Mouse (Mus musculus) small intestine, adult 2 months (tissue): ENCODE data around the gene Napa.

ENCODE experiments used
- CTCF ChIP-seq: fragments of 200-500 bp; IDR thresholded peaks from 2 replicates; pipeline ENCODE4 v1.5.1; 2012; ENCODE audit warnings: low read depth, mild to moderate bottlenecking, control low read depth, inconsistent platforms, low read length, moderate library complexity, mixed read lengths; ENCODE audit not compliant: insufficient replicate concordance, insufficient read length; ENCODE audit errors: extremely low read depth
- POLR2A ChIP-seq: fragments of 200-500 bp; IDR thresholded peaks from 2 replicates; pipeline ENCODE4 v1.6.1; 2012; ENCODE audit warnings: low read depth, mild to moderate bottlenecking, control low read depth, inconsistent platforms, low read length, moderate library complexity

DNA sequence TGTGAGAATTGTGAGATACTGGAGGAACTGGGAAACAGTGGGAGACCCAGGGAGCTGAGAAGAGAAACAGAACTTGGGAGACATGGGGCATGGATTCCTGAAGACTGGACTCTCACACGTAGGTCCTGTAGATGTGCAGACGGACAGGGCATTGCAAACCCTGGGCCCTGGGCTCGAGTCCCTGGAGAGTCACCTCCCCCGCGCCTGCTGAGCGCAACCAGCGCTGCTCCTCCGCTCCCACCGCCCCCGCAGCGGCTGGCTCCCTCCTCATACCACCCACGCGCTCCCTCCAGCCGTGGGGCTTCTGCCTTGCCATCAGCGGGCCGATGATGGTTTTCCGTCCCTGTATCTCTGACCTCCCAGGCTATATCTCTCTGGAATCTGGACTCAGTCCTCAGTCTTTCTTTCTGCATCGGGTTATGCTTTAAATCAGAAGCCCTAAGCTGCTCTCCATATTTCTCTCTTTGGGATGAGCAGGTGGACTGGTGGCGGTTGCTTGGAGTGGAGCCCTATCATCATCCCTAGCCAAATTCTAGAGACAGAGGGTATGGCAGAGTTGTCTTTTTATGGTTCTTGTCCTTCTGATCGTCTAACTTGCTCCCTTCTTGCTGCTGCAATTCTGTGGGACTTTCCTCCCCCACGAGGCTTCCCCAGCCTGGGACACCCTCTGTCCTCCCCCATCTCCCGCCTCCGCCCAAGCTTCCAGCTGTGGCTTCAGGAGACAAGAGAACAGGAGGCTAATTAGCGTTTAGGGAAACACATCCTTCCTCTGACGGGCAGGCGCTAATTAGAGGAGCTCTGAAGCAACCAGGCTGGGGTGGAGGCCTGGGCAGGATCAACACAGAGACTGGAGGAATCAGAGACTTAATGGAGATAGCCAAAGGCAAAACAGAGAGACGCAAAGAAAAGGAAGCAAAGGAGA lies 48.5 kb downstream of the Napa start:
- no peak for TF ChIP-seq CTCF
- no peak for TF ChIP-seq POLR2A
